Mouse (Mus musculus) CD4-positive, CD25-positive, alpha-beta regulatory T cell, adult 2 months (primary cell): ENCODE measurements at regions not wholly inside any gene's neighbourhood (a gene's known extent, or its start where the extent isn't known, plus 50 kb on each side); places are given as distances from the start of the nearest gene placed in this dataset.

Source experiments
- DNase-seq: peaks from one replicate; pipeline ENCODE4 v3.0.0-alpha.2; 2012; ENCODE audit warnings: low read depth, low spot score

DNA sequence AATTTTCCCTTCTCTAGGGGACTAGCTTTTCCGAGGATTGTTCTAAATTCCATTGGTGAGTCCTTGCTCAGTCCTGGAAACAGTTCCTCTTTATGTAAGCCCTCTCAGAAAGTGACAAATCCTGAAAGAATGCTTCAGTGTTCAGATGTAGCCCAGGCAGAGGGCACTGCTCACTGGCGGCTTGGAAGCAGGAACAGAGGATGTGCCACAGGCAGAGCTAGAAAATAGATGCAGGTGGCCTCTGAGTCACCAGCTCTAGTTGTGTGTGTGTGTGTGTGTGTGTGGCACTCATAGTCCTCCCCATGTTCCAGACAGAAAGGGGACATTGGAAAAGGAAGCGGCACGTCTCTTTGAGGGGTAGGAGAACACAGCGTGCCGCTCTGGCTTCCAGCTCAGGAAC, 52.5 kb upstream of the Ampd3 start:
- no peak for DNase-seq

GRCm38 (mm10) chr7:110717104-110717503, 50.9 kb upstream of the Ampd3 start:
- no peak for DNase-seq
